Mouse (Mus musculus) embryonic stem cell, embryonic (primary cell): Measurements from ENCODE around the gene Ireb2.

ENCODE experiments used
- CTCF ChIA-PET, 4 experiments: fragments of 300-600 bp in 2 of 4; fragments of 350-600 bp in 2 of 4; sonication (Branson Sonifier 250); formaldehyde crosslinking; loops; one replicate each; lab custom pipeline; 2022; ENCODE audit warnings: inconsistent platforms in 2 of 4; lab: Charles Lee
- POLR2A ChIA-PET, 4 experiments: fragments of 300-600 bp in 2 of 4; fragments of 350-600 bp in 2 of 4; sonication (Branson Sonifier 250); formaldehyde crosslinking; loops; one replicate each; lab custom pipeline; 2022; ENCODE audit warnings: antibody characterized with exemption in 4 of 4, inconsistent platforms in 1 of 4; lab: Charles Lee

Ireb2 gene

GRCm38 (mm10) chr9:54932379-54932778 is 68.8 kb downstream of the Ireb2 start:
- POLR2A ChIA-PET, result interaction anchor here in 1 of 4 experiments (0.6 to 0.7 kb wide), 2 partner anchors 12 to 18 kb away, joined by 3 to 4 read pairs; partner anchors contain the start of genes AY074887 and Psma4
- CTCF ChIA-PET, result interaction anchor here in 1 of 4 experiments (0.7 kb wide), 1 partner anchor 47 kb away, joined by 3 read pairs; no protein-coding TSS in a partner anchor

GRCm38 (mm10) chr9:54942071-54942470 is 78.5 kb downstream of the Ireb2 start:
- ChIA-PET POLR2A (interaction anchor here in 3 of 4 experiments (0.6 to 1.2 kb wide), 4 partner anchors 9 to 731 kb away, joined by 3 read pairs; partner anchors contain the start of genes AY074887 (in 1 of the 3) and Psma4 (in 1 of the 3)), CTCF (interaction anchor here in 2 of 4 experiments (0.7 to 1.1 kb wide), 2 partner anchors 34 to 168 kb away, joined by 3 to 4 read pairs; no protein-coding TSS in a partner anchor)

DNA sequence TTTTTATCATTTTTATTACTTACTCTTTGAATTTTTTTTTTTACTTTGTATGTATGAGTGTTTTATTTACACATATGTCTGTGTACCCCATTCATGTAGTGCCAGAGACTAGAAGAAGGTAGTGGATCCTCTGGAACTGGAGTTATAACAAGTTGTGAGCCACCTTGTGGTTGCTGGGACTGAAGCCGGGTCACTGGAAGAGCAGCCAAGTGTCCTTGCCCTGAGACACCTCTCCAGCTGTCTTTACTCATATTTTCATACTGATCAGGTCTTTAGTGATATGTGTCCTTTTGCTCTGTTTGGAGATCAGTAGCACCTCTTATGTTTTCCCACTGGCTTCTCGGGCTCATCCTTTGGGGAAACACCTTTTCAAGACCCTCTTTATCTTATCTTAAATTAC is 80.9 kb downstream of the Ireb2 start:
- ChIA-PET CTCF (interaction anchor here in 1 of 4 experiments (0.6 kb wide), 1 partner anchor 102 kb away, joined by 3 read pairs; no protein-coding TSS in a partner anchor), POLR2A (interaction anchor here in 2 of 4 experiments (0.6 to 0.7 kb wide), 3 partner anchors 12 to 209 kb away, joined by 3 to 5 read pairs (median 4); no protein-coding TSS in a partner anchor)

DNA sequence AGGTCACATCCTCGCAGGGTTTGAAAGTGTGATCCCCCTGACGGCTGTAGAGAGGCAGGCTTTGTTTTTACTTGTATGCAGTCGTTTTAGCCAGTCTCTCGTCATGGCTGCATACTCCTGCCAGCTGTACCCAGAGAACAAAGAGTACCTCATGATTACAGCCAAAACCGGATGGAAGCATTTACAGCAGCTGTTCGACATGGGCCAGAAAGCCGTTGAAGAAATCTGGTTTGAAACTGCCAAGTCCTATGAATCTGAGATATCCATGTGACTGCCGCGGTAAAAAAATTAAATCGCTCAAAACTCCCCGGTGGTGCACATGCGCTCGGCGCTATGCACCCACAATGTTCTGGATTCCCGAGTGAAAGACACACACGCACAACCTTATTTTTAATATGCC is 82.7 kb downstream of the Ireb2 start:
- ChIA-PET POLR2A (interaction anchor here in 2 of 4 experiments (0.6 to 2.2 kb wide), 6 partner anchors 10 to 212 kb away, joined by 3 to 5 read pairs (median 4); partner anchors contain the start of genes Chrna5 (in 1 of the 2) and Wdr61 (in 1 of the 2)), CTCF (no interaction called here)

DNA sequence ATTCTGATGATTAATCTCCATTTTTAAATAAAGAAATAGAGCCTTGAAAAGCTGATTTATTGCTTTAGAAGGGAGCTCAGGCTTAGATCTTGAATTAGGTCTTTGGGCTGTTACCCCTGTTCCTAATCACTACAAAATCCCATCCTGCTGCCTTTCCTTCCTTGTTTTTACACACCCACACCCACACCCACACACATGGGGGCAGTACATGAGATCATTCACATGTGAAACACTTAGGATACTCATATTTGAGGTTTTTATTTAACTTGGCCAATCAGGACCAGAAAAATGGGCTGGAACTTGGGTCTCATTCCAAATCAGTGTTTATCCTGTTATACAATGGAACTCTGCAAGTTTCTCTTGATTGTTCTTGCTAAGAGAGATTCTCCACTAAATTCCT is 85.9 kb downstream of the Ireb2 start:
- CTCF ChIA-PET, result interaction anchor here in 2 of 4 experiments (0.6 to 0.7 kb wide), 4 partner anchors 85 to 276 kb away, joined by 3 to 5 read pairs (median 4); no protein-coding TSS in a partner anchor
- POLR2A ChIA-PET, result interaction anchor here (0.6 to 2.2 kb wide), 14 partner anchors 10 to 350 kb away, joined by 3 to 11 read pairs (median 4); partner anchors contain the start of gene Hykk (in 1 of the 4)

DNA sequence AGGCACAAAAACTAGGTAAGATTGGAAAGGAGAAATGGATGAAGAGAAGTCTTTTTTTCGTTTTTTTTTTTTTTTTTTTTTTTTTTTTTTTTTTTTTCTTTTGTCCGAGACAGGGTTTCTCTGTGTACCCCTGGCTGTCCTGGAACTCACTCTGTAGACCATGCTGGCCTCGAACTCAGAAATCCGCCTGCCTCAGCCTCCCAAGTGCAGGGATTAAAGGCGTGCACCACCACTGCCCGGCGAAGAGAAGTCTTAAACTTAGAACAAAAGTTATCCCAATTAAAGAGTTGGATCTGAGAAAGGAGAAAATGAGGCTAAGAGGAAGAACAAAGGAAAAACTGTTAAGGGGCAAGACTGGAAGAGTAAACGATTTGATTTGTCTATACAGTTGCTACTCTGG is 86.6 kb downstream of the Ireb2 start:
- CTCF ChIA-PET, result interaction anchor here in 2 of 4 experiments (0.6 to 0.7 kb wide), 4 partner anchors 84 to 275 kb away, joined by 3 to 5 read pairs (median 4); no protein-coding TSS in a partner anchor
- POLR2A ChIA-PET, result interaction anchor here (0.6 to 2.2 kb wide), 25 partner anchors 9 to 349 kb away, joined by 3 to 11 read pairs (median 4); partner anchors contain the start of genes Hykk (in 1 of the 4), Ube2q2 (in 1 of the 4) and Wdr61 (in 1 of the 4)

- CTCF ChIA-PET, result interaction anchor here in 2 of 4 experiments (0.6 to 1.0 kb wide), 3 partner anchors 31 to 274 kb away, joined by 3 to 10 read pairs (median 7); no protein-coding TSS in a partner anchor
Observed at GRCm38 (mm10) chr9:54950575-54951321, 87.2 kb downstream of the Ireb2 start, which contains the start of the genes Psma4 and AY074887. Gene Psma4 (plus strand): TSS chr9:54950790. Gene AY074887 (minus strand): TSS chr9:54950998.

DNA sequence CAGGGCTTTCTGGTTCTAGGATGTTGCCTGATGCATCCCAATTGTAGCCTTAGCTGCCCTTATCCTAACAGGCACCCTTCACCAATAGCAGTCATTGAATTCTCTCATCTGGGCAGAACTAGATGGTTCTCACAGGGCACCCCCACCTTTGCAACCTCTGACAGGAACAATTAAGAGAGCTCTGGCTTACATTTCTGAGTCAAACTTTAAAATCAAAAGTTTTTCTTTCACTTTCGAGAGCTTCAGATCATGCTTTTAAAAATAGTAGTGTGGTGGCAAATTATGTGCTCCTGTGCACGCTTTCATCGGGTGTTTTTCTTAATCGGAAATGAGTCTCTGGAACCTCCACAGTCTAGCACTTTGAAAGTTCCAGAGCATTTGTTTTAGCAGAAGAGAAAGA is 97.5 kb downstream of the Ireb2 start:
- ChIA-PET CTCF (interaction anchor here in 1 of 4 experiments (0.5 kb wide), 1 partner anchor 24 kb away, joined by 3 read pairs; no protein-coding TSS in a partner anchor), POLR2A (interaction anchor here in 2 of 4 experiments (0.9 to 1.3 kb wide), 5 partner anchors 9 to 128 kb away, joined by 3 read pairs; no protein-coding TSS in a partner anchor)

More at GRCm38 (mm10) chr9:54950575-54951321, 87.2 kb downstream of the Ireb2 start, which contains the start of the genes Psma4 and AY074887:
- POLR2A ChIA-PET, result interaction anchor here in 3 of 4 experiments (0.6 to 1.9 kb wide), 38 partner anchors 9 to 1986 kb away, joined by 3 to 11 read pairs (median 4); partner anchors contain the start of genes Chrna5 (in 1 of the 3), Hykk (in 1 of the 3), Ube2q2 (in 1 of the 3) and Wdr61 (in 1 of the 3)
